Comparison of ENCODE assay signal across 11 mouse cellular contexts in the genomic region with DNA sequence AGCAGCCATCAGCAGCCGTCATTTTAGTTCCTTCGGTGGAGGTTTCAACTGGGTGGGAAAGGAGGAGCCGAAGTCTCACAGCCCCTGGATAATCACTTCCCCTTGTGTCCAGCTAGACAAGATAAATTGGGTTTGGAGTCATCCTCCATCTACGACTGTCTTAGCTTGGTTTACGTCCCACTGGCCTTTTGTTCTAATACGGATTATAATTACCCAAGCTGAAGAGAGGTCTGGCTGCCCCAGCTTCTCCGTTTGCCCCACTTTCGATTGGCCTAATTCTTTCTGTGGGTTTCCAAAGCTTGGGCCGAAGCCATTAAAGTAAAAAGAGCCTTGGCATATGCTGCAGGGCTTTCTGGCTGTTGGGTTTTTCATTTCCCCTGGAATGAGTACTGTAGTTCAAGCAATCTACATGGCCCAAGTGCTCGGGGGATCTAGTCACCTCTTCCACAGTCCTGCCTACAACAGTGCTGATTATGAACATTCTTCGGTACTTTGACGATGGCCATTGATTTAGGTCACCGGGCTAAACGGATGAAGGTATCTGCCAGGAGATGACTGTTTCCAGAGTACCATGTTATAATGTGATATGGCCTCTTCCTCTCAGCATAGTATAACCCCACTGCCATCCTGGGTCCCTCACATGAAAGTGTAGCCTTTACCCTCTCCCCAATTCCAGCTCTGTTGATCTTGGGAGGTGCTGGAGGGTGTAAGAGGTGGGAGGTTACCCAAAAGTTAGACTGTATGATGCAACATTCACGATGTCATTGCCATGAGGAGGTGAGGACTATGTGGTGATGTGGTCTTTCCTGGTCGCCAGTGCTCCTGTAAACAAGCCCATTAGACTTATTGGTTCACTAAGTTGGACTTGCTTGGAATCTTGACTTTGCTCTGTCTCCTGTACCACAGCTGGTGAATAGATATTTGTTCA.
DNase-seq lines count a peak whose midpoint lies in the region; ATAC-seq lines count a peak whose summit lies in the region.
"Had no signal": no experiment of that assay in that cellular context is flagged by ENCODE, and none has a peak within 500 bp of the region (broad histone marks: within the 10 kb centered on the region; RNA-seq: fewer than 3 reads in every experiment).

No protein-coding gene starts in this region.

- H3K4me1 ChIP-seq in hindbrain, embryonic 15.5 days (replicated peaks), result peaks cover 8% of the 10 kb centered on the region; the same call in 1 of the 2 replicates

- H3K27me3 ChIP-seq in hindbrain, embryonic 15.5 days, result no peaks in the 10 kb centered on the region

- ATAC-seq in hindbrain, embryonic 15.5 days (ENCODE audit: low FRiP score, low read depth), result peak; percentile 52; the same call in 1 of the 2 replicates
- ATAC-seq: intestine, embryonic 16.5 days had no signal

- peak; percentile 31 for DNase-seq in embryo, embryonic 10.5 days (ENCODE audit: low spot score)
- DNase-seq in embryo, embryonic 11 days, result no peak
- peak; percentile 89 for DNase-seq in Muller cell, postnatal 12 days (ENCODE audit: inconsistent ontology term)
- peak; percentile 61 to 70 for DNase-seq in cerebellum, postnatal 10 days
- DNase-seq in ovary, adult 18-20 months (ENCODE audit: low spot score), result no peak
- DNase-seq in gastrocnemius, adult 8-10 months (ENCODE audit: low spot score in 2 of 2), result no peak
- DNase-seq in T-cell, adult 2 months (ENCODE audit: low spot score), result no peak
- DNase-seq: B cell, adult 2 months; gastrocnemius, postnatal 10 days had no signal

- WGBS in hindbrain, embryonic 15.5 days, result 53% methylated on average over 16 of the region's 16 CpGs

- no peak overlapping the region for H3K4me3 ChIP-seq in hindbrain, embryonic 15.5 days

- H3K4me2 ChIP-seq in hindbrain, embryonic 15.5 days, result no peak overlapping the region

- no peaks in the 10 kb centered on the region for H3K36me3 ChIP-seq in hindbrain, embryonic 15.5 days

- peak overlapping the region; percentile 47 for H3K27ac ChIP-seq in hindbrain, embryonic 15.5 days (replicated peaks)

- H3K9me3 ChIP-seq in hindbrain, embryonic 15.5 days, result no peaks in the 10 kb centered on the region

- no peak overlapping the region for H3K9ac ChIP-seq in hindbrain, embryonic 15.5 days

Comparison
In these comparisons a context has a peak if more than half of its experiments do, and no peak if none do; other contexts are left out.
1. DNase-seq: peak in embryo, embryonic 10.5 days (single experiment), Muller cell, postnatal 12 days (single experiment) and cerebellum, postnatal 10 days (2 of 2); none in embryo, embryonic 11 days (single experiment), ovary, adult 18-20 months (single experiment), gastrocnemius, adult 8-10 months (0 of 2) and T-cell, adult 2 months (single experiment).